Mouse (Mus musculus): ENCODE results near the gene Gpat3.
A peak's percentile ranks its signal among the peaks of the same experiment; 100 is the strongest.

Gpat3 gene

GRCm38 (mm10) chr5:100861140-100861539 lies 15.6 kb downstream of the Gpat3 start:
- no peak for DNase-seq (ENCODE audit: low read depth, low spot score)

GRCm38 (mm10) chr5:100861811-100862210 lies 16.3 kb downstream of the Gpat3 start:
- DNase-seq (ENCODE audit: low read depth, low spot score), result no peak

- DNase-seq (ENCODE audit: low read depth, low spot score), result no peak
Measured at GRCm38 (mm10) chr5:100863091-100863490, 17.6 kb downstream of the Gpat3 start.

DNA sequence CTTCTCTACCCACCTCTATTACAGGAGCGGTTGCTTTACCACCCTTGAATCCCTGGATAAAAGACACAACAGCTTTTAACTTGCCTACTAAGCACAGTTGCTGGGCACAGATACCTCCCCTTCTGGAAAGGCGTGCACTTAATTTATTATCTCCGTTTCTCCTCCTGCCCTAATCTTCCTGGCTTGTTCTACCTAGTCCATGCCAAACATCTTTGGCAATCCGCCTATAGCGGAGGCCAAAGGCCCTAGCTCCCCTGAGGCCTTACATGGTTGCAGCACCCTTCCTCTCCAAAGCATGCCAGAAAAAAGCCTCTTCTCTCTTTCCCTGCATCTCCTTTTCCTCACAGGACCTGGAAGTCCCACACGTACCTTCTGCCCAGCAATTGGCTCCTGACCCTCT lies 18.9 kb downstream of the Gpat3 start:
- no peak for DNase-seq (ENCODE audit: low read depth, low spot score)

DNA sequence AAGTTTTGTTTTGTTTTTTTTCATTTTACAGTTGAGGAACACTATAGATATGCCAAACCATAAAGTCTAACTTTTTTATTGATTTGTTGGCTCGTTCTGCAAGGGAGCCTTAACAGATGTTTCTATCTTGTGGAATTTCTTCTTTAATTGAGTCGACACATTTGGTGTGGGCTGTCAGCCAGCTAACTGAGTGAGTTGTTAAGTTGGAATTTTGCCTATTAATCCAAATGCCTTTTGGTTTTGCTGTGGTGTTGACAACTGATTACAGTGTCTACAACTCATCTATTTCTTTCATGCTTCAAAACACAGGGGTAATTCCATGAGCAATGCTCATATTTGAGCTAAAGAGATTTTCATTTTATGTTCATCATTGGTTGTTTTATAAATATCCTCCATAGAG lies 20.7 kb downstream of the Gpat3 start:
- DNase-seq (ENCODE audit: low read depth, low spot score), result no peak

DNA sequence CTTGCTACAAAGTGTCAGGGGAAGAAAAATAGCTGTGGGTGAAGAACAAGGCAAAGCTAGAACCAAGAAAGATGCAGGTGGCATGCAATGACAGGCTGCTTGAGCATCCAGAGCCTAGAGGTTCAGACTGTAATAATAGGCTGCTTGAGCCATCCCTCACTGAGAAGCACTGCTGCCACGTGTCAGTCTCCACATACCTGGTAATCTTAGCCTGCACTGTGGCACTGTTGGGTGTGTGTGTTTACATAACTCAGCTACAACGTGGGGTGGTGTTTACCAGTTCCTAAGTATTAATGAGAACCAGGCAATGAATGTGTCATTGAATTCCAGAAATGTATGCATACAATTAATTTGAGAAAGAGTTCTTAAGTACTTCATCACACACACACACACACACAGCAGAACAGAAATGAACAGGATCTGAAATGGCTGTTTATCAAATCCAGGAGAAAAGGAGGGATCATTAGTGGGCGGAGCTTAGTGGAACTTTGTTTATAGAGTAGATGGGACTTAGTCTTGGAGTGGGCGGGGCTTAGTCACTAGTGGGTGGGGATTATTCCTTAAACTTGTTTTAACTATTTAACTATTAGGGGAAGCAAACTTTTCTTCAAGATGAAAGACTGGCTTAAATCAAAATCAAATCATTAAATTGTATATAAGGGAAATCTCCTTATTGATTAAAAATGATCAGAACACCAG lies 23.8 kb downstream of the Gpat3 start:
- peak; percentile 8 for DNase-seq (ENCODE audit: low read depth, low spot score)

DNA sequence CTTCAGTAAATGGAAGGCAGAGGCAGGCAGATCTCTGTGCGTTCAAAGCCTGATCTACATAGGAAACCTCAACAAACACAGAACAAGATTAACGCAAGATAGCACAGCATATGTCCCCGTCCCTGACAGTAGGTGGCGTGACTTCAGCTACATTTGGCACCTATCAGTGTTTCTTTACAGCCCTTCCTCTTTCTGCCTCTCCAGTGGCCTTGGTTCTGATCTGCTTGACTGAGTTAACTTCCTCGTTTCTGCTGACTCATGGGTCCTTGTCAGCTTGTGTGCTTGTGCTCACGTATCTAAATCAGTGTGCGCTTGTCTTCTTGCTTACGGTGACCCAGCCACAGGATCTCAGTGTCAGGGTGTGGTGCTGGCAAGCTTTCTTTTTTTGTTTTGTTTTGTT lies 26.5 kb downstream of the Gpat3 start:
- DNase-seq (ENCODE audit: low read depth, low spot score), result peak; percentile 9

GRCm38 (mm10) chr5:100874721-100875120 lies 29.2 kb downstream of the Gpat3 start:
- no peak for DNase-seq (ENCODE audit: low read depth, low spot score)

DNA sequence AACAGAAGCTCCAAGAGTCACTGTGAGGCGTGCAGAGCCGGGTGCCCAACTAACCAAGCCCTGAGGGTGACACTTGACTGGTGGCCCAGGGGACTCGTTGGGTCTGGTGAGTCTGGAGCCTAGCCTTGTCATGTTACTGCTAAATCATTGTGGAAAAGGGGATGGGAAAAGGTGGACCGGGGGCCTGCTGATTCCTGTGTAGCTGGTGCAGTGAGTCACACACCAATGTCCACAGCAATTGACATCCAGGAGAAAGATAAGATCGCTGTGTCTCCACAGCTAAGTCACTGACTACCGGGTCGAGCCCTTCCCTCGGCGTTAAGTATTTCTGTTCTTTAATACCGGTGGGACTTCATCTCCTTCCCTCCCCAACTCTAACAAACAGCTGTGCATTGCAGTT lies 29.7 kb downstream of the Gpat3 start:
- no peak for DNase-seq (ENCODE audit: low read depth, low spot score)

DNA sequence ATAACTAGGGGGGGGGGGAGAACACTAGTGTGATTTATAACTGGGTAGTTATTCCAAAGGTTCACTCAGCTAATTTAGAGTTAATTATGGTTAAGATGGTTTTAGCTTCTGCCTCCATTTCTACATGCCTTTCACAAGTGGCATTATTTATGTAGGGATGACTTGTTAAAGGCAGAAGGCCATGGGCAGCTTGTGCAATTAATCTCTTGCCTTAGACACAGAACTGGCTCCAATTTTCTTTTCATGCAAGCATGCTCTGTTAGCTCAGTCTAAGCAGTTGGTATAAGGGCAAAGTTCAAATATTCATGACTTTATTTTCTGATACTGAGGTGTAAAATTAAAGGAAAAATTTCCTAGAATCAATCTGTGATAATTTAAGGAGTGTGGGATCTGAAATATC lies 31.5 kb downstream of the Gpat3 start:
- no peak for DNase-seq (ENCODE audit: low read depth, low spot score)

DNA sequence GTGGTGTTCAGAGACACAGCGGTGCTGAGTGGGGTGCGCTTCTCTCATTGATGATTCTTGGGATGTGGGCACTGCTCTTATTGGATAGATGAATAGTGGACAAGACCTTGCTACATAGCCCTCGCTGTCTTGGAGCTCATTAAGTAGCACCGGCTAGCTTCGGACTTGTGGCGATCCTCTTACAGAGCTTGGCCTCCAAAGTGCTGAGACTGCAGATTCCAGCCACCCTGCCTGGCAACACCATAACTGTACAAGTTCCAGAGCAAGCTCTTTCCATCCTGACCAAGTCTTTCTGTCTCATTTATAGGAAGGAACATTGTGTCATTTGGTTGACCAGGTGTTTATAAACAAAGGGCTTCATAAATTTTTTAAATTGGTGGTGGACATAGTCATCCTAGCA lies 39.7 kb downstream of the Gpat3 start:
- DNase-seq (ENCODE audit: low read depth, low spot score), result no peak

GRCm38 (mm10) chr5:100886331-100886988 lies 40.9 kb downstream of the Gpat3 start:
- no peak for DNase-seq (ENCODE audit: low read depth, low spot score)

DNA sequence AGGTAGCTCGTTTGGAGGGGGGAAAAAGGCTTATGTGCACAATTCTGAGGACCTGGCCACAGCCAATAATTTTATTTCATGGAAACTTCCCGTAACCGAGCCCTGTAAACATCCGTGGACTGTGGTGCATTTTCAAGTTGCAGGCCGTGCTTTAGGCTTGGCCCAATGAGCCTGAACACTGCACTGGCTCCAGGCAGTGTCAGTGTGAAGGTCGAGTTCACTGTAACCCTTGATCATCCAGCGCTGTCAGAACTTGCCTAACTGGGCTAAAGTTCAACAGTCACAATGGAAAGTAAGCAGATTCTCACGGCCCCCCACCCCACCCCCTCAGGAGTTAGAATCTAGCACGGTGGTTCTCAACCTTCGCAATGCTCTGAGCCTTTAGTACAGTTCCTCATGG lies 50.7 kb downstream of the Gpat3 start:
- no peak for DNase-seq (ENCODE audit: low read depth, low spot score)

DNA sequence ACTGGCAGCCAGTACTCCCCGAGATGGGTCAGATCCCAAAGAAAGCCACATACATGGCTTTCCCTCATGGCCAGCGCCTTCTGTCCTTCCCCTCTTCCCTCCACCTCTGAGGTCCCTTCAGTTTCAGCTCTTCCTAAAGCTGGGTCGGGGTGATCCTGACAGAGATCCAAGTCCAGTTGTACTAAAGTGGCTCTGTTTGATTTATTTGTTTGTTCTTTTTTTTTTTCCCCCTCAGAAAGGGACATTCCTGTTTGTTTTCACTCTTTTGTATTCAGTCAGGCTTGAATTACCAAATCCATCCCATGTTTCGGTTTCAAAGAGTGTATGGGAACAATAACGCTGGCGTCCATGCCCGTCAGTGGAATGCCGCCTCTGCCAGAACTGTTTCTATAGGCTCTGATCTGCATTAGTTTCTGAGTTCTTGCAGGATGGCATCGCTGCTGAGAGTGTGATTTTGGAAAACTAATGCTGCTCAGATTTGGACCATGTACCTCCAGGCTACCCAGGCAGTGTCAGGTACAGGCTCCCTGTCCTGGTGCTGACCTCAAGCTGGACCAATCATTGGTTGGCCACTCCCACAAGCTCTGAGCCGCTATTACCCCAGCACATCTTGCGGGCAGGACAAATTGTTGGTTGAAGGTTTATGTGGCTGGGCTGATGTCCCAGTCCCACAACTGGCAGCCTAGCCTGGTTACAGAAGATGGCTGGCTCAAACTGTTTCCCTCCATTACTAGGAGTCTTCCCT lies 54.4 kb downstream of the Gpat3 start:
- DNase-seq (ENCODE audit: low read depth, low spot score), result no peak

DNA sequence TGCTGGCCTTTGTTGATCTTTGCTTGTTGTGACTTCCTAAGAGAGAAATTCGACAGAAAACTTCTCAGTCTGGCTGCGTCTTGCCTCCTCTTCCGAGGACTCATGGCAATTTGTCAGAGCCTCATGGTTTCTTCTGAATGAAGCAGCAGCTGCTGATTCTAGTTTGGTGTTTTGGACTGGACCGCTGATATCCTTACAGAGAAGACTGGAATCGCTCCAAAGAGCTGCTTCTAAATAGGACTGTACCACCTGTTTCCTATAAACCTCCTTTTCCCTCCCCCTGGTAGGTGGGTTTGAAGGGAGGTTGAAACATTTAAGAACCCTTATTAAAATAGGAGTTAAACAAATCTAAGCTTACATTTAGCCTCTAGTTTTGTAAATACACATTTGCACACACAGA lies 55.5 kb downstream of the Gpat3 start:
- no peak for DNase-seq (ENCODE audit: low read depth, low spot score)

DNA sequence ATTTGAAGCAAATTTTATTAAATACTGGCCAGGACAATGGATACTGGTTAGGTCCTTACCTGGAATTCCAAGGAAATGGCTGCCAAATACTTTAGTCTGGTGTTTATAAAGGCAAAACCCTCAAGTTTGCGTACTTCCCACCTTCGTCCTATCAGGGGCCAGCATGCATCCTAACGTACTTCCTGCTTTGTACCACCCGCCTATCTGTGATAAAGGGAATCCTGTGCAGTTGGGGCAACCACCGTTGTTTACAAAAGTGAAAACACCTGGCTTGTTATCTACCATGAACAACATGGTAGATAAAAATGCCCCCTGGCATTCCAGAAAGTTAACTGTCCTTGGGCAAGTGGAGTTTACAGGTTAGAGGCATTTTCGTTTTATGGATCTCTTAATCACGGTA lies 63.0 kb downstream of the Gpat3 start:
- DNase-seq (ENCODE audit: low read depth, low spot score), result no peak

GRCm38 (mm10) chr5:100908901-100909300 lies 63.4 kb downstream of the Gpat3 start:
- no peak for DNase-seq (ENCODE audit: low read depth, low spot score)

DNA sequence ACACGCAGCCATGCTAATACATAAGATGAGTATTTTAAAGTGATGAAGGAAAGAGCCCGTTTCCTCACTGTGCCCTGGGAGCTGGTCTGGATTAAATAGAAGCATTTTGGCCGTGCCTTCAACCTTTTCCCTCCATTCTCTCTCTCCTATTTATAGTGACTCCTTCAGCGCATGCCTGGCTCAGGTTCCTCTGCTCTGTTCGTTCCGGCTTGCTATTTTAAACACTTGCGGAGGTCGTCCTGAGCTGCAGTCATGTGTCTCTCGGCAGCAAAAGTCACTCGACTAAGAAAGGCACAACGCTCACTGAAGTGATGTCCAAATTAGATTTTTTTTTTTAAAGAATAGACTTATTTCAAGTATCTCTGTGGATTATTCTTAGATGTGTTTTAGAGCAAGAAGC lies 64.2 kb downstream of the Gpat3 start:
- DNase-seq (ENCODE audit: low read depth, low spot score), result no peak

DNA sequence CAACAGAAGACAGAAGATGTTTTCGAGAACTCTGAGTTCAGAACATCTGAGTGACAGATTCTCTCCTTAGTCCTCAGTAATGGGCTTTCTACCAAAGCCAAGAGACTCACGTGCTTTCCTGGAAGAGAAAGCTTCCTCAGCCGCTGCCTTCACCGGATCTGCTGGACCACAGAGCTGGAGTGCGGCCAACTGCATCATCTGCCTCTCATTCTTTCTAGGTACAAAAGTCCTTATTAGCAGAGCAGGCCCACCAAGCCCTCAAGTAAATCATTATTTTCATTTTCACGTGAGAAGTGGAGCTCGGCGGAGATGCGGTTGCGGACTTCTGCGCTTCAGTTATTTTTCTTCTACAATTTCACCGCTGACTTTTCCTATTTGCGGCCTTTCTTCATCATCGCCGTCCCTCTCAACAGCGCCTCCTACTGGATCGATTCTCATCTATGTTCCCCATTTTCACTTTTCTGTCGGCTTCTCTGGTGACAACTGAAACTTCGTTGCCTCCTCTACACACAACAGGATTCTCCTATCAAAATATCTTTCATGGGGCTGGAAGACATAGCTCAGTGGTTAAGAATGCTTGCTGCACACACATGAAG lies 66.1 kb downstream of the Gpat3 start:
- DNase-seq (ENCODE audit: low read depth, low spot score), result peak; percentile 65

GRCm38 (mm10) chr5:100912366-100912765 lies 66.9 kb downstream of the Gpat3 start:
- no peak for DNase-seq (ENCODE audit: low read depth, low spot score)

GRCm38 (mm10) chr5:100913274-100913673 lies 67.8 kb downstream of the Gpat3 start:
- DNase-seq (ENCODE audit: low read depth, low spot score), result peak; percentile 24

DNA sequence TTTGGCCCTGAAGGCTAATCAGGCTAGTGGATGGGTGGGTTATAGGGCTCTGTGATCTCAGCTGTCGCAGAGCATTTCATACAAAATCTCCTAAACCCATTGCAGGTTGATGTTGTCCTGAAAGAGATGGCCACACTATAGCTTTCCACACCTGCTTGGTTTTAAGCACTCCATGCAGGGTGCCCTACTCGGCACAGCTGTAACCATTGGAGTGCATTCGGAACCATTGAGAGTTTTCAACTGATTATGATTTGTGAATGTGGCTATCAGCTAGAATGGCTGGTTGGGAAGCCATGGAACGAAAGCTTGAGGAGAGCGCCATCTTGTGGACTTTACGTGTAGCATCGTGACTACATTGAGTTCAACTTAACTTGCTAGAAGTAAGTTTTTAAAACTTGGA lies 69.5 kb downstream of the Gpat3 start:
- DNase-seq (ENCODE audit: low read depth, low spot score), result peak; percentile 67

All from ES-CJ7 (cell line).